Mouse (Mus musculus) Patski (cell line): ENCODE measurements around the gene Ghrhr. TPM values are rescaled to one million over a fixed set of nuclear protein-coding genes. Genes with fewer than 3 reads are reported as not detected.

Experiments
- ATAC-seq: fragments of 100-300 bp; one replicate; pipeline ENCODE4 v1.8.0; 2021
- CTCF ChIA-PET: fragments of 350-600 bp; sonication (Branson Sonifier 250); formaldehyde crosslinking; loops from one replicate; lab custom pipeline; 2022; ENCODE audit warnings: inconsistent platforms; lab: Charles Lee
- POLR2A ChIA-PET: fragments of 350-600 bp; sonication (Branson Sonifier 250); formaldehyde crosslinking; loops from one replicate; lab custom pipeline; 2022; ENCODE audit warnings: antibody characterized with exemption, inconsistent platforms; lab: Charles Lee
- DNase-seq: peaks from one replicate; pipeline ENCODE4 v3.0.0-alpha.2; 2011; ENCODE audit warnings: low read depth, low spot score
- H3K27me3 ChIP-seq: fragments of 371-371 bp; one replicate; pipeline ENCODE4 v1.5.1; 2021
- CTCF ChIP-seq: fragments of 100-300 bp; IDR thresholded peaks from one replicate; pipeline ENCODE4 v1.5.1; 2021
- in situ Hi-C: fragments of 300-500 bp; cut with MboI; formaldehyde crosslinking; loops from 3 replicates; pipeline ENCODE4 v1.11.1; 2018; ENCODE audit warnings: low pct_unique_long_range_greater_than_20kb, mixed read lengths
- polyA plus RNA-seq: library from polyadenylated mRNA; unstranded; gene quantifications from one replicate; pipeline ENCODE4 v1.2.3, GENCODE M21; 2021

Ghrhr gene
- polyA plus RNA-seq, 1 experiment from 2014 or later: 0.33 TPM

- ChIA-PET CTCF (interaction anchor here (0.9 kb wide), 1 partner anchor 153 kb away, joined by 3 read pairs; no protein-coding TSS in a partner anchor), POLR2A (no interaction called here)
- in situ Hi-C loops: no loop called here
- no peak for TF ChIP-seq CTCF
- no peak for DNase-seq
- ATAC-seq: no peak
- no peaks in the 10 kb centered on the region for H3K27me3 ChIP-seq
Observed at GRCm38 (mm10) chr6:55388546-55389169, 12.6 kb downstream of the Ghrhr start.

- in situ Hi-C loops: no loop called here
- H3K27me3 ChIP-seq: no peaks in the 10 kb centered on the region
- CTCF ChIA-PET: interaction anchor here (0.7 to 0.9 kb wide), 2 partner anchors 10 to 154 kb away, joined by 3 read pairs; no protein-coding TSS in a partner anchor
Observed at GRCm38 (mm10) chr6:55389321-55389720, 13.2 kb downstream of the Ghrhr start.

GRCm38 (mm10) chr6:55391814-55392213, 15.7 kb downstream of the Ghrhr start:
- DNase-seq (no peak), ATAC-seq (no peak)
- CTCF ChIA-PET: interaction anchor here (0.7 to 1.9 kb wide), 17 partner anchors 8 to 560 kb away, joined by 3 to 18 read pairs (median 3); no protein-coding TSS in a partner anchor
- POLR2A ChIA-PET: interaction anchor here (0.7 kb wide), 1 partner anchor 56 kb away, joined by 3 read pairs; the partner anchor contains the start of gene Aqp1
- H3K27me3 ChIP-seq: no peaks in the 10 kb centered on the region
- no peak for TF ChIP-seq CTCF
- in situ Hi-C loops: loop anchor here (5.0 kb wide), 1 partner anchor 120 kb away; no protein-coding TSS in a partner anchor

More at GRCm38 (mm10) chr6:55389321-55389720, 13.2 kb downstream of the Ghrhr start:
- TF ChIP-seq CTCF: no peak
- POLR2A ChIA-PET: no interaction called here
- ATAC-seq (no peak), DNase-seq (no peak)

GRCm38 (mm10) chr6:55392453-55392852, 16.4 kb downstream of the Ghrhr start:
- peak; percentile 68 for ATAC-seq
- peak; percentile 78 for TF ChIP-seq CTCF
- no peaks in the 10 kb centered on the region for H3K27me3 ChIP-seq
- in situ Hi-C loops: loop anchor here (5.0 kb wide), 1 partner anchor 120 kb away; no protein-coding TSS in a partner anchor
- DNase-seq: no peak
- CTCF ChIA-PET: interaction anchor here (0.7 to 1.9 kb wide), 15 partner anchors 9 to 560 kb away, joined by 3 to 18 read pairs (median 3); no protein-coding TSS in a partner anchor
- POLR2A ChIA-PET: no interaction called here

- in situ Hi-C loops: loop anchor here (5.0 kb wide), 1 partner anchor 117 kb away; no protein-coding TSS in a partner anchor
- ChIA-PET POLR2A (no interaction called here), CTCF (no interaction called here)
- no peaks in the 10 kb centered on the region for H3K27me3 ChIP-seq
- DNase-seq: no peak
- TF ChIP-seq CTCF: no peak
- no peak for ATAC-seq
Observed at GRCm38 (mm10) chr6:55394854-55395253, 18.8 kb downstream of the Ghrhr start.

- in situ Hi-C loops: no loop called here
- POLR2A ChIA-PET: no interaction called here
- no peaks in the 10 kb centered on the region for H3K27me3 ChIP-seq
- CTCF ChIA-PET: interaction anchor here (0.6 to 1.3 kb wide), 2 partner anchors 109 to 116 kb away, joined by 3 read pairs; no protein-coding TSS in a partner anchor
- no peak for ATAC-seq
- no peak for DNase-seq
- TF ChIP-seq CTCF: no peak
Observed at GRCm38 (mm10) chr6:55396176-55396575, 20.1 kb downstream of the Ghrhr start.

- no peaks in the 10 kb centered on the region for H3K27me3 ChIP-seq
- POLR2A ChIA-PET: no interaction called here
- in situ Hi-C loops: no loop called here
- no peak for TF ChIP-seq CTCF
- no peak for ATAC-seq
- CTCF ChIA-PET: interaction anchor here (0.6 to 1.3 kb wide), 2 partner anchors 108 to 115 kb away, joined by 3 read pairs; no protein-coding TSS in a partner anchor
- no peak for DNase-seq
Observed at GRCm38 (mm10) chr6:55396622-55397041, 20.5 kb downstream of the Ghrhr start.

- TF ChIP-seq CTCF: no peak
- no peaks in the 10 kb centered on the region for H3K27me3 ChIP-seq
- CTCF ChIA-PET: interaction anchor here (0.8 to 2.8 kb wide), 5 partner anchors 9 to 121 kb away, joined by 3 to 7 read pairs (median 4); no protein-coding TSS in a partner anchor
- POLR2A ChIA-PET: no interaction called here
- ATAC-seq (peak; percentile 63), DNase-seq (no peak)
- in situ Hi-C loops: no loop called here
Observed at GRCm38 (mm10) chr6:55398869-55399628, 23.0 kb downstream of the Ghrhr start.

GRCm38 (mm10) chr6:55399910-55400309, 23.8 kb downstream of the Ghrhr start:
- POLR2A ChIA-PET: no interaction called here
- CTCF ChIA-PET: interaction anchor here (1.0 to 2.8 kb wide), 6 partner anchors 11 to 105 kb away, joined by 3 to 7 read pairs (median 4); no protein-coding TSS in a partner anchor
- in situ Hi-C loops: no loop called here
- no peak for TF ChIP-seq CTCF
- ATAC-seq (peak; percentile 29), DNase-seq (no peak)
- H3K27me3 ChIP-seq: no peaks in the 10 kb centered on the region

- CTCF ChIA-PET: interaction anchor here (0.6 to 1.2 kb wide), 2 partner anchors 12 to 66 kb away, joined by 3 read pairs; no protein-coding TSS in a partner anchor
- POLR2A ChIA-PET: no interaction called here
- no peaks in the 10 kb centered on the region for H3K27me3 ChIP-seq
- no peak for TF ChIP-seq CTCF
- ATAC-seq: no peak
- DNase-seq: no peak
- in situ Hi-C loops: no loop called here
Observed at GRCm38 (mm10) chr6:55402041-55402776, 26.1 kb downstream of the Ghrhr start.
